Mouse (Mus musculus) liver, postnatal 0 days (tissue): ENCODE results near the gene Prkab2.

ENCODE experiments used
- CTCF ChIP-seq: sonication (generic); IDR thresholded peaks from 2 replicates; pipeline ENCODE4 v1.5.1; 2016; ENCODE audit warnings: antibody characterized with exemption, low read depth
- EP300 ChIP-seq: IDR thresholded peaks from 2 replicates; pipeline ENCODE4 v1.6.1; 2016; ENCODE audit warnings: antibody characterized with exemption, low read depth, mild to moderate bottlenecking

DNA sequence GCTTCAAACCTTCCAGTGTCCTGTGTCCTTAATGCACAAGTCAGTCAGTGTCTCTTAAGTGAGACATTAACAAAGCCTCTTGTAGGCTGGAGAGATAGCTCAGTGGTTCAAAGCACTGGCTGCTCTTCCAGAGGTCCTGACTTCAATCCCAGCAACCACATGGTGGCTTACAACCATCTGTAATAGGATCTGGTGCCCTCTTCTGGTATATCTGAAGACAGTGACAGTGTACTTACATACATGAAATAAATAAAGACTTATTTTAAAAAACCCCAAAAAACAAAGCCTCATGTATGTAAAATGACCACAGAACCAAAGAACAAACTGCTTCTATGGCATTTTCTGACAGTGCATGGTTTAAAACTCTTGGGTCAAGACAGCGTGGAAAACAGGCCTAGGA is 57.9 kb downstream of the Prkab2 start:
- TF ChIP-seq EP300 (no peak), CTCF (no peak)
